Mouse (Mus musculus): ENCODE data around the gene Smarcd3.

Smarcd3 gene

DNA sequence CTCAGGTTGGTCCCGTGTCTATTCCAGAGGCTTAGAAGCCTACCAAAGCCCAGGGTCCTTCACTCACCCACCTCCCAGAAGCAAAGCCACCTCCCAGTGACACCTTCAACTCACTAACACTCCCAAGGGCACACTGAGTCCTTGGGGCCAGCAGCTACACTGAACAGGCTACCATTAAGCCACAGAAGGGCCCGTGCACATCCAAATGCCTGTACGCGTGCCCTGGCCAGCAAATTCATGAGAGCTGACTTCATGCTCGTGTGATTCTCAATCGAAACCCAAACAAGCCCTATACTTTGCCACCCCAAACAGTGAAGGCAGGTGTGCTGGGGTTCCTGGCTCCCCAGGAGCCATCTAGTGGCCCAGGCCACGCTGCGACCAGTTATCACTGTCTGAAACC, 3.6 kb downstream of the Smarcd3 start:
- DNase-seq (ENCODE audit: extremely low spot score), result no peak

- no peak for DNase-seq (ENCODE audit: extremely low spot score)
Observed at GRCm38 (mm10) chr5:24620116-24620515, 4.1 kb downstream of the Smarcd3 start.

- no peak for DNase-seq (ENCODE audit: extremely low spot score)
Observed at GRCm38 (mm10) chr5:24618921-24619320, 5.3 kb downstream of the Smarcd3 start.

DNA sequence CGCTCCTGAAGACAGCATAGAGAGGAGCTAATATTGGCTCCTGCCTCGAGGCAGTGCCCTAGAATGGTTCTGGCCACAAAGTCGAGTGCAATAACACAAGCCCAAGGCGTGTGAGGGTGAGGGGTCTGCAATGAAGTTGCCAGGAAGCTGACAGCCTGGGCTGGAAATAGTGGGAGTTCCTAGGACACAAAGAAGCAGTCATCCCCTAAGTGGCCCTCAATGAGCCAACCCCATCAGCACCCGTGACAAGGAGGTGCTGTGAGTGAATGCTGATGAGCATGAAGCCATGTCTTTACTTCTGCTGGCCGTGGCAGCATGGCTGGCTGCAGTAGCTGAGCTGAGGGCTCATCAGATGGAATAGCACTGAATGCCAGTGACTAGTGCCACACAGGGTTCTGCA, 9.1 kb downstream of the Smarcd3 start:
- DNase-seq (ENCODE audit: extremely low spot score), result no peak

DNA sequence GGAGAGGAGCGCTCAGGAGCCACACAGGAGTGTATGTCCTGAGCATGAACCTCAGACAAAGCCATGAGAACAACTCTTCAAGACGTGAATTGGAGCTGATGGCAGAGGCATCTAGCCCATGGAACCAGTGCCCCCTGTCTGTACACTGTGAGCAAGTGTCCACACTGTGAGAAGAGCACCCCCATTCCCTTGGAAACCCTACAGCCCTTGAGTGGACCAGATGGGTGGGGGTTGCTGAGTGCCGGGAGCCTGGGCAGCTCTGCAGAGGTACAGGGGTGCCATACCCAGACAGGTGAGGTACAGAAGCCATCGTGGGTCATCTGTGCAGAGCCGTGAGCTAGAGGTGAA, 11.9 kb downstream of the Smarcd3 start:
- no peak for DNase-seq (ENCODE audit: extremely low spot score)

GRCm38 (mm10) chr5:24611366-24612301, 12.6 kb downstream of the Smarcd3 start:
- DNase-seq (ENCODE audit: extremely low spot score), result no peak

DNA sequence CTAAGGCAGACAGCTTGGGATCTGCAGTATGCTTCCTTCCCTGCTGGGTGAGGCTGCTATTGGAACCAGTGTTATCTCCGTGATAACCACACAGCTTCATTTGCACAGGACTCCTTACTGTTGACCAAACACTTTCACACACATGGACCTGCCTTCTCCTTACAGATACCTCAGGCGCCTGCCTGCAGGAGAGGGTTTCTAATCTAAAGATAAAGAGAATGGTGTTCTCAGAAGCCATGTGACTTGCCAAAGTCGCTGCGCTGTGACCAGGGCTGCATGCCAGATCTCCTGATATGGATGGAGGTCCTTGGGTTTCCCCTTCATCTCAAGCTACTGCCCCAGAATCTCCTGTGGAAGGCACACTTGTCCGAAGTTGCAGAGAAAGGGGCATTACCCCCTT, 14.8 kb downstream of the Smarcd3 start:
- DNase-seq (ENCODE audit: extremely low spot score), result no peak

GRCm38 (mm10) chr5:24605980-24606665, 18.1 kb downstream of the Smarcd3 start:
- peak; percentile 20 for DNase-seq (ENCODE audit: extremely low spot score)

- no peak for DNase-seq (ENCODE audit: extremely low spot score)
Observed at GRCm38 (mm10) chr5:24605321-24605979, 18.8 kb downstream of the Smarcd3 start.

DNA sequence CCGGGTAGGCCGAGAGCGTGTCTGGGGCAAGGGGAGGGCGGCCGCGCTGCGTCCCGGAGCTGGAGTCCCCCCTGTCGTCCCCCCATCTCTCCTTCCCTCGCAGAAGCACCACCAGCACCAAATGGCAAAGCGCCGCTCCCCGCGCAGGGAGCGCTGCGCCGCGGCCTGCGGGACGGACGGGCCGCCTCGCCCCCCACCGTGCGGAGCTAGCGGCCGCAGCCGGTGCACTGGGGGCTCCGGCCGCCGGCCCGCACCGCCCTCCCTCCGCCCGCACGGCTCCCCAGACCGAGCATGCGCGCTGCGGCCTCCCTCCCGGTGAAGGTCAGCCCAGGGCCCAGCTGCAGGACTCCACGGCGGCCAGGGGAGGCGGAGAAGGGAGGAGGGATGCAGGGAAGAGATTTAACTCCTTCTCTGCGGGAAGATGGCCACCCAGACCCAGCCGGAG, 19.5 kb downstream of the Smarcd3 start:
- DNase-seq (ENCODE audit: extremely low spot score), result peak; percentile 94

GRCm38 (mm10) chr5:24604080-24604655, 20.0 kb downstream of the Smarcd3 start:
- DNase-seq (ENCODE audit: extremely low spot score), result no peak

GRCm38 (mm10) chr5:24603431-24604010, 20.7 kb downstream of the Smarcd3 start:
- DNase-seq (ENCODE audit: extremely low spot score), result no peak

GRCm38 (mm10) chr5:24602751-24603343, 21.4 kb downstream of the Smarcd3 start:
- DNase-seq (ENCODE audit: extremely low spot score), result peak; percentile 86

DNA sequence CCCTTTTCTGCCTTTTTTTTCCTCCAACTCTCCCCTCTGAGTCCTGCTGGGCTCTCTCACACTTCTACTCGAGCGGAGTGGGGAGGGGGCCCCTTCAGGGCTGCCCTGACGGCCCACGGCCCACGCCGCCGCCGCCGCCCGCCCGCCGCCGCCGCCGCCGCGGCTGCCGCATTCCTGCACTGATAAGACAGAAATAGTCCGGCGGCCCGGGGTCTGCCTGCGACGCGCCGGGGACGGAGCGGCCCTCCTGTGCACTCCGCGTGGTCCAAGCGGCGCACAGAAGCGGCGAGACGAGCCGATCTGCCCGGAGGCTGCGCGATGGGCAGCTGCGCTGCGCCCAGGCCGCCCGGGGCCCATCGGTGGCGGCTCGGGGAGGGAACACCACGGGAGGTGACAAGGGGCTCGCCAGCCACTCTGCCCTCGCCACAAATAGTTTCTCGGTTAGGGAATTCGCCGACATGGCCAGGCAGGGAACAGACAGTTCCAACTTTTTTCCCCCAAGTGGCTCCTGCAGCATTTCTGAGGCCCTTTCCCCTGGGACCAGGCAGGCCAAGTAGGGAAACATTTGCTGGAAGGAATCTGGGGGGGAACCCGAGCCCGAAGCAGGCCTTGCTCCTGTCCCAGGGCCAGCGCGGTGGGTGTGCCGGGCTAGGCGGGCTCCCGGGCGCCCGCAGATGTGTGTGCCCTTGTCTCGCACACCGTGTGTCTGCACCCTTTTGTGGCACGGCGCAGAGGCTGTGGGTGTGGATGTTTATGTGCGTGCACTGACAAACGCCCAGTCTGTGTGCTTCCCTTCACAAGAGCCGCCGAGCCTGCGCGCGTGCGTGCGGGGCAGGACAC, 22.1 kb downstream of the Smarcd3 start:
- peak; percentile 80 for DNase-seq (ENCODE audit: extremely low spot score)

DNA sequence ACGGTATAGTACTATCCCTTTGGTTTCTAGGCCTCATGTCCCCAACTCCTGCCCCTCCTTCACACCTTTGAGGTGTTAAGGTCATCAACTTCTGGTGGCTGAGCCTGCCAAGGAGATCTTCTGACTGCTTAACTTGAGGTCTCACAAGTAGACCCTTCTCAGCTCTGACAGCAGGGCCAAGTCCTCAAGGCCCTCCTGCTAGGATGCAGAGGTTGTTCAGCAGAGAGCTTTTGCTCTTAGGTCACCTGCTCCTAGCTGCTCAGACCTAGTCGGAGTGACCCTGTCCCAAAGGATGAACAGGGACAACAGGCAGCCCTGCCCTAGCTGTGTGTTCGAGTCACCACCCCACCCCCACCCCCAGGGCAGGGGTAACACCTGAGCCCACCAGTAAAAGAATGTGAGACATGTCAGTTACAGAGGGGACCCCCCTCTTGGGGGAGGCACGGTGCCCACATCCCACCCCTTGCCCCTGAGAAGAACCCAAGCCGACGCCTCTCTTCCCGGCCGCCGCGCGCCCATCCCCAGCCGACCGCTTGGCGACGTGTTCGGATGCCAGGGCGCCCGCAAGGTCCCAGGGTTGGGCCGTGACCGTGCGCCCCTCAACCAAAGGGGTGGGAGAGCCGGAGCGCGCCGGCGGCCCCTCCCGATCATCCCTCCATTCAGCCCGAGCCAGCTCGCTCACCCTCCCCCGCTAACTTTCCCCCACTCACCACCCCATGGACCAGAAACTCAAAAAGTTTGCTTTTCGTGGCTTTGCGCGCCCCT, 23.0 kb downstream of the Smarcd3 start:
- peak; percentile 25 for DNase-seq (ENCODE audit: extremely low spot score)

GRCm38 (mm10) chr5:24600236-24600635, 24.0 kb downstream of the Smarcd3 start:
- DNase-seq (ENCODE audit: extremely low spot score), result no peak

DNA sequence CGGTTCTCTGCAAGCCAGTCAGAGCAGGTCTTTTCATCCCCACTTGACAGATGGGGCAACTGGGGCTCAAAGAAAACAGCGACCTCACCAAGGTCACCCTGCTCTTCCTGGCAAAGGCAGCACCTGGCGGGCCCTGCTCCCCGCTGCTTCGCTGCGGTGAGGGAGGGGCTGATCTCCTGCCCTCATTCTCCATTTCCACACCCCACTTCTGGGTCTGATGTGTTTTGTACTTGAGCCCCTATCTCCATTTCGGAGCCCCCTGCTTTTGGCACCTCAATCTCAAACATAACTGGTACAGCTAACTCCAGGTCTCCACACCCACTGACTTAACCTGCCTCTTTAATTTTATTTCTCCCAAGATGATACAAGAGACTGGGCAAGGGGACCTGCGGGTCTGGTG, 25.1 kb downstream of the Smarcd3 start:
- DNase-seq (ENCODE audit: extremely low spot score), result no peak

DNA sequence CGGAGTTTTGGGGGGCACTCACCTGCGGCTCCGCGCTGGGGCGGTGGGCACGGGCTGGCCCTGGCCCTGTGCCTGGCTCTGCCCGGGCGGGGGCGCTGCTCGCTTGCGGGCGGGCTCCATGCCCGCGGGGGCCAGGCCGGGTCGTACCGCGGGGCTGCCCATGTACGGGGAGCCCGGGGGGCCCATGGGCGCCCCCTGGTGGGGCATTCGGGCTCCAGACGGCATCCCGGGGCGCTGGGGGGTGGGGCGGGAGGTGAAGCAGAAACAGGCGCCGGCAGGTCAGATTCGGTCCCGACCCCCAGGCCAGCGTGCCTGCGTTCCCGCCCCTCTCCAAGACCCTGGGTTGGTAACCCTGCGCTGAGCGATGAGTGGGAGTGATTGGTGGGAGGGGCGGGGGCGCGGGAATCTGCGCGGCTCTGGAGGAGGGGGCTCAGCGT, 25.6 kb downstream of the Smarcd3 start:
- peak; percentile 80 for DNase-seq (ENCODE audit: extremely low spot score)

- DNase-seq (ENCODE audit: extremely low spot score), result no peak
Observed at GRCm38 (mm10) chr5:24597901-24598569, 26.2 kb downstream of the Smarcd3 start.

All from embryo, embryonic 9.5 days (tissue).